Mouse (Mus musculus): ENCODE data around the gene Agbl4.

DNA sequence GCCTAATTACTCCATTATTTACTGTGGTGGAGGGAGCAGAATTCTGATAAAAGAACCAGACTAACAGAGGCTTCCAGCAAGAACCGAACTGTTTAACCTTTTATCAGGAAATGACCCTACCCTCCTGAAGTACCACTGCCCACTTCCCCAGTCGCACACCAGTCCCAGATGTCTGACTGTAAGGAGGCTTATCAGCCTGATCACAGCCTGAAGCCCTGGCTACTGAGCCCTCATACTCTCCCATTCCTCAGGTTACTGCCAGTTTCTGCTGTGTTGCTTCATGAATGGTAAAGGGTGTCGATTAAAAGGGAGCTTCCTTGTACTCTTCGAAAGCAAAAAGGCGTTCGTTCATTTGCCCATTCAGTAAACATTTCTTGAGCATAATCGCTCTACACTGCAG is 1186.8 kb downstream of the Agbl4 start:
- TF ChIP-seq CTCF (IDR thresholded peaks at IDR 0.05; ENCODE audit: insufficient read depth, low read depth, low read length) (no peak), POLR2A (IDR thresholded peaks at IDR 0.05; ENCODE audit: insufficient read depth, low read depth, low read length) (no peak)

All from olfactory bulb, adult 2 months (tissue).